Comparison of ENCODE assay signal across 22 mouse cellular contexts in genomic region chr1:127915802-127916201, GRCm38 (mm10). TPM values are rescaled to one million over a fixed set of nuclear protein-coding genes. Genes with fewer than 3 reads are reported as not detected.
DNase-seq lines count a peak whose midpoint lies in the region; ATAC-seq lines count a peak whose summit lies in the region.
"Had no signal": no experiment of that assay in that cellular context is flagged by ENCODE, and none has a peak within 500 bp of the region (broad histone marks: within the 10 kb centered on the region; RNA-seq: fewer than 3 reads in every experiment).

No protein-coding gene starts in this region.

- no peaks in the 10 kb centered on the region for H3K9me3 ChIP-seq in embryonic facial prominence, embryonic 14.5 days (ENCODE audit: control insufficient read depth, low read length)
- H3K9me3 ChIP-seq in embryonic facial prominence, embryonic 10.5 days, result no peaks in the 10 kb centered on the region
- H3K9me3 ChIP-seq in lung, embryonic 15.5 days, result no peaks in the 10 kb centered on the region
- no peaks in the 10 kb centered on the region for H3K9me3 ChIP-seq in stomach, embryonic 16.5 days (replicated peaks; ENCODE audit: control insufficient read depth, low read length)
- H3K9me3 ChIP-seq: embryonic facial prominence, embryonic 12.5 days; hindbrain, embryonic 12.5 days; hindbrain, embryonic 15.5 days had no signal

- no peak overlapping the region for H3K4me2 ChIP-seq in embryonic facial prominence, embryonic 14.5 days (ENCODE audit: low read depth, low read length)
- no peak overlapping the region for H3K4me2 ChIP-seq in lung, embryonic 15.5 days
- no peak overlapping the region for H3K4me2 ChIP-seq in stomach, embryonic 16.5 days (ENCODE audit: low read depth, low read length)
- H3K4me2 ChIP-seq: embryonic facial prominence, embryonic 12.5 days; heart, embryonic 11.5 days; hindbrain, embryonic 12.5 days; hindbrain, embryonic 15.5 days had no signal

- peak; percentile 41 for DNase-seq in embryonic facial prominence, embryonic 14.5 days (ENCODE audit: low spot score)
- no peak for DNase-seq in embryonic facial prominence, embryonic 10.5 days (ENCODE audit: low spot score)
- no peak for DNase-seq in lung, postnatal 25 days (ENCODE audit: low spot score)
- peak; percentile 42 for DNase-seq in NIH3T3 (ENCODE audit: low read depth)
- DNase-seq in urinary bladder, adult 2 months (ENCODE audit: low spot score), result no peak
- DNase-seq: adrenal gland, postnatal 10 days; adrenal gland, postnatal 36 days; cerebellum, adult 18-20 months; cerebellum, adult 9-10 months; cerebellum, postnatal 14 days; forebrain, postnatal 0 days; gastrocnemius, adult 2 months; gastrocnemius, postnatal 14 days; heart, adult 11 months had no signal

- ATAC-seq in embryonic facial prominence, embryonic 14.5 days (ENCODE audit: low read depth), result no peak
- ATAC-seq in lung, embryonic 15.5 days (ENCODE audit: borderline replicate concordance, extremely low read depth, low FRiP score, low TSS enrichment), result peak; percentile 74
- peak; percentile 68; the same call in 1 of the 2 replicates for ATAC-seq in stomach, embryonic 16.5 days (ENCODE audit: insufficient read depth, low FRiP score)
- ATAC-seq: forebrain, embryonic 14.5 days; forebrain, postnatal 0 days; Patski had no signal

- H3K4me3 ChIP-seq in embryonic facial prominence, embryonic 14.5 days (ENCODE audit: low read depth, low read length), result no peak overlapping the region
- no peak overlapping the region for H3K4me3 ChIP-seq in embryonic facial prominence, embryonic 10.5 days
- H3K4me3 ChIP-seq in lung, embryonic 15.5 days, result no peak overlapping the region
- H3K4me3 ChIP-seq in stomach, embryonic 16.5 days (replicated peaks; ENCODE audit: low read length), result no peak overlapping the region
- H3K4me3 ChIP-seq: embryonic facial prominence, embryonic 12.5 days; gastrocnemius, adult 2 months; hindbrain, embryonic 12.5 days; hindbrain, embryonic 15.5 days had no signal

- no peak overlapping the region for H3K27ac ChIP-seq in embryonic facial prominence, embryonic 14.5 days (replicated peaks; ENCODE audit: low read depth, low read length)
- no peak overlapping the region for H3K27ac ChIP-seq in embryonic facial prominence, embryonic 10.5 days (replicated peaks)
- 0 out of 2 replicates have a peak overlapping the region, but pooled peaks have one; percentile 64 for H3K27ac ChIP-seq in lung, embryonic 15.5 days
- no peak overlapping the region for H3K27ac ChIP-seq in stomach, embryonic 16.5 days (ENCODE audit: low read length)
- H3K27ac ChIP-seq: embryonic facial prominence, embryonic 12.5 days; gastrocnemius, adult 2 months; hindbrain, embryonic 12.5 days; hindbrain, embryonic 15.5 days had no signal

- 71% methylated on average over 1 of the region's 1 CpGs for WGBS in embryonic facial prominence, embryonic 14.5 days
- WGBS in embryonic facial prominence, embryonic 10.5 days, result 83% methylated on average over 1 of the region's 1 CpGs
- 24% methylated on average over 1 of the region's 1 CpGs for WGBS in lung, embryonic 15.5 days
- 41% methylated on average over 1 of the region's 1 CpGs for WGBS in stomach, embryonic 16.5 days

- no peak overlapping the region for H3K9ac ChIP-seq in embryonic facial prominence, embryonic 14.5 days (ENCODE audit: low read depth, low read length)
- H3K9ac ChIP-seq in lung, embryonic 15.5 days, result no peak overlapping the region
- no peak overlapping the region for H3K9ac ChIP-seq in stomach, embryonic 16.5 days (ENCODE audit: low read length)
- H3K9ac ChIP-seq: embryonic facial prominence, embryonic 12.5 days; forebrain, postnatal 0 days; hindbrain, embryonic 12.5 days; hindbrain, embryonic 15.5 days had no signal

- H3K4me1 ChIP-seq in embryonic facial prominence, embryonic 14.5 days (ENCODE audit: control insufficient read depth, insufficient read depth, low read length), result no peaks in the 10 kb centered on the region
- no peaks in the 10 kb centered on the region for H3K4me1 ChIP-seq in embryonic facial prominence, embryonic 10.5 days
- peaks cover 12% of the 10 kb centered on the region for H3K4me1 ChIP-seq in lung, embryonic 15.5 days
- H3K4me1 ChIP-seq in stomach, embryonic 16.5 days (ENCODE audit: control insufficient read depth, insufficient read depth, low read length), result no peaks in the 10 kb centered on the region
- H3K4me1 ChIP-seq: embryonic facial prominence, embryonic 12.5 days; hindbrain, embryonic 12.5 days; hindbrain, embryonic 15.5 days had no signal

- H3K36me3 ChIP-seq in embryonic facial prominence, embryonic 14.5 days (ENCODE audit: control insufficient read depth, insufficient read depth, low read length), result peaks cover 50% of the 10 kb centered on the region
- H3K36me3 ChIP-seq in embryonic facial prominence, embryonic 10.5 days (replicated peaks), result peaks cover 47% of the 10 kb centered on the region
- peaks cover 23% of the 10 kb centered on the region for H3K36me3 ChIP-seq in lung, embryonic 15.5 days
- H3K36me3 ChIP-seq in stomach, embryonic 16.5 days (ENCODE audit: control insufficient read depth, insufficient read depth, low read length), result peaks cover 16% of the 10 kb centered on the region; the same call in 1 of the 2 replicates

- no peaks in the 10 kb centered on the region for H3K27me3 ChIP-seq in embryonic facial prominence, embryonic 14.5 days (replicated peaks; ENCODE audit: control insufficient read depth, insufficient read depth, low read length)
- H3K27me3 ChIP-seq in embryonic facial prominence, embryonic 10.5 days (replicated peaks; ENCODE audit: low read depth, poor library complexity, severe bottlenecking), result no peaks in the 10 kb centered on the region
- no peaks in the 10 kb centered on the region for H3K27me3 ChIP-seq in lung, embryonic 15.5 days
- H3K27me3 ChIP-seq in stomach, embryonic 16.5 days (ENCODE audit: control insufficient read depth, insufficient read depth, low read length), result no peaks in the 10 kb centered on the region
- H3K27me3 ChIP-seq: embryonic facial prominence, embryonic 12.5 days; hindbrain, embryonic 12.5 days; hindbrain, embryonic 15.5 days; Patski had no signal

RNA-seq across cellular contexts. Expression of gene Rab3gap1, which starts 47.2 kb away (rescaled TPM):
- polyA plus RNA-seq in embryonic facial prominence, embryonic 14.5 days (2014; fragmentation: Nextera tagmentation; extraction: Ambion mirVana), result 20.0 and 22.3 TPM in 2 replicates
- polyA plus RNA-seq in embryonic facial prominence, embryonic 10.5 days (2016; fragmentation: Nextera tagmentation; extraction: Ambion mirVana), result 17.5 and 17.9 TPM in 2 replicates
- polyA plus RNA-seq in lung, embryonic 15.5 days (2015; fragmentation: Nextera tagmentation; extraction: Ambion mirVana), result 22.7 and 24.9 TPM in 2 replicates
- polyA plus RNA-seq in stomach, embryonic 16.5 days (2015; fragmentation: Nextera tagmentation; extraction: Ambion mirVana), result 25.2 and 25.6 TPM in 2 replicates
- polyA plus RNA-seq in urinary bladder, adult 2 months (2012; rRNA removed), result 16.8 and 21.3 TPM in 2 replicates

Comparison
In these comparisons a context has a peak if more than half of its experiments do, and no peak if none do; other contexts are left out.
1. DNase-seq: peak in embryonic facial prominence, embryonic 14.5 days (single experiment) and NIH3T3 (single experiment); none in embryonic facial prominence, embryonic 10.5 days (single experiment), lung, postnatal 25 days (single experiment) and urinary bladder, adult 2 months (single experiment).